Mouse (Mus musculus): ENCODE measurements around the gene Hes1.

- TF ChIP-seq POLR2A (IDR thresholded peaks at IDR 0.05; ENCODE audit: insufficient read length, low read depth) (no peak), TCF12 (IDR thresholded peaks at IDR 0.05; ENCODE audit: insufficient read depth, poor library complexity, severe bottlenecking) (no peak), TCF3 (IDR thresholded peaks at IDR 0.05; ENCODE audit: insufficient read length, low read depth) (no peak), E2F4 (IDR thresholded peaks at IDR 0.05; ENCODE audit: insufficient read depth) (no peak)
These were observed 8.3 kb upstream of the Hes1 start for GRCm38 (mm10) chr16:30055927-30056326.
